Mouse (Mus musculus): Measurements from ENCODE around the gene Mrps2.
"Not testable (repeated sequence)": the region's sequence is repeated elsewhere in the genome, so short reads cannot be mapped to it uniquely, and the experiment has no call there.

Mrps2 gene

GRCm38 (mm10) chr2:28467860-28468485 is at the start of gene Mrps2:
Mrps2 (plus strand) TSS chr2:28468066.
- peak; percentile 92 to 94 for DNase-seq

- DNase-seq, result peak; percentile 96 to 97
These were observed 48.0 kb upstream of the Mrps2 start for GRCm38 (mm10) chr2:28419898-28420297.

GRCm38 (mm10) chr2:28423167-28423566 is 44.7 kb upstream of the Mrps2 start:
- peak; percentile 78 to 81 for DNase-seq

GRCm38 (mm10) chr2:28427226-28427625 is 40.6 kb upstream of the Mrps2 start:
- no peak for DNase-seq

GRCm38 (mm10) chr2:28430846-28431245 is 37.0 kb upstream of the Mrps2 start:
- no peak for DNase-seq

- peak; percentile 53 to 57 for DNase-seq
These were observed 35.1 kb upstream of the Mrps2 start for GRCm38 (mm10) chr2:28432811-28433210.

GRCm38 (mm10) chr2:28433512-28433911 is 34.4 kb upstream of the Mrps2 start:
- no peak for DNase-seq

- DNase-seq, result no peak
These were observed 32.5 kb upstream of the Mrps2 start for GRCm38 (mm10) chr2:28435401-28435800.

- no peak for DNase-seq
These were observed 27.0 kb upstream of the Mrps2 start for GRCm38 (mm10) chr2:28440842-28441241.

GRCm38 (mm10) chr2:28445082-28445481 is 22.8 kb upstream of the Mrps2 start:
- no peak for DNase-seq

GRCm38 (mm10) chr2:28446181-28446514 is 21.7 kb upstream of the Mrps2 start:
- DNase-seq, result no peak

GRCm38 (mm10) chr2:28446515-28447314 is 21.2 kb upstream of the Mrps2 start, which contains the start of gene Ppp1r26:
Ppp1r26 (plus strand) TSS chr2:28446800.
- DNase-seq, result peak; percentile 60 to 74

- DNase-seq, result no peak
These were observed 20.6 kb upstream of the Mrps2 start for GRCm38 (mm10) chr2:28447315-28447670.

GRCm38 (mm10) chr2:28451663-28452062 is 16.2 kb upstream of the Mrps2 start:
- DNase-seq, result no peak

- DNase-seq, result no peak
These were observed 14.3 kb upstream of the Mrps2 start for GRCm38 (mm10) chr2:28453539-28453938.

GRCm38 (mm10) chr2:28456616-28457015 is 11.2 kb upstream of the Mrps2 start:
- DNase-seq, result no peak

GRCm38 (mm10) chr2:28463919-28464318 is 3.9 kb upstream of the Mrps2 start:
- DNase-seq, result peak; percentile 65 to 67

GRCm38 (mm10) chr2:28464919-28465318 is 2.9 kb upstream of the Mrps2 start:
- no peak for DNase-seq

GRCm38 (mm10) chr2:28465836-28466518 is 1.9 kb upstream of the Mrps2 start, which contains the start of gene 1700007K13Rik:
1700007K13Rik (minus strand) TSS chr2:28466332.
- peak; percentile 76 to 83 for DNase-seq

GRCm38 (mm10) chr2:28468486-28469225 is 790 bp downstream of the Mrps2 start:
- DNase-seq, result no peak

- no peak for DNase-seq
These were observed 1.6 kb downstream of the Mrps2 start for GRCm38 (mm10) chr2:28469461-28469860.

GRCm38 (mm10) chr2:28470591-28470990 is 2.7 kb downstream of the Mrps2 start:
- DNase-seq, result no peak

GRCm38 (mm10) chr2:28472011-28472410 is 4.1 kb downstream of the Mrps2 start:
- not testable (repeated sequence) for DNase-seq

All from kidney, postnatal 4 days (tissue).